Mouse (Mus musculus): ENCODE measurements around the gene Tns3. TPM values are rescaled to one million over a fixed set of nuclear protein-coding genes. Genes with fewer than 3 reads are reported as not detected.

Gene Tns3
- polyA plus RNA-seq, 1 experiment from 2014 or later, result 13.8 TPM

DNA sequence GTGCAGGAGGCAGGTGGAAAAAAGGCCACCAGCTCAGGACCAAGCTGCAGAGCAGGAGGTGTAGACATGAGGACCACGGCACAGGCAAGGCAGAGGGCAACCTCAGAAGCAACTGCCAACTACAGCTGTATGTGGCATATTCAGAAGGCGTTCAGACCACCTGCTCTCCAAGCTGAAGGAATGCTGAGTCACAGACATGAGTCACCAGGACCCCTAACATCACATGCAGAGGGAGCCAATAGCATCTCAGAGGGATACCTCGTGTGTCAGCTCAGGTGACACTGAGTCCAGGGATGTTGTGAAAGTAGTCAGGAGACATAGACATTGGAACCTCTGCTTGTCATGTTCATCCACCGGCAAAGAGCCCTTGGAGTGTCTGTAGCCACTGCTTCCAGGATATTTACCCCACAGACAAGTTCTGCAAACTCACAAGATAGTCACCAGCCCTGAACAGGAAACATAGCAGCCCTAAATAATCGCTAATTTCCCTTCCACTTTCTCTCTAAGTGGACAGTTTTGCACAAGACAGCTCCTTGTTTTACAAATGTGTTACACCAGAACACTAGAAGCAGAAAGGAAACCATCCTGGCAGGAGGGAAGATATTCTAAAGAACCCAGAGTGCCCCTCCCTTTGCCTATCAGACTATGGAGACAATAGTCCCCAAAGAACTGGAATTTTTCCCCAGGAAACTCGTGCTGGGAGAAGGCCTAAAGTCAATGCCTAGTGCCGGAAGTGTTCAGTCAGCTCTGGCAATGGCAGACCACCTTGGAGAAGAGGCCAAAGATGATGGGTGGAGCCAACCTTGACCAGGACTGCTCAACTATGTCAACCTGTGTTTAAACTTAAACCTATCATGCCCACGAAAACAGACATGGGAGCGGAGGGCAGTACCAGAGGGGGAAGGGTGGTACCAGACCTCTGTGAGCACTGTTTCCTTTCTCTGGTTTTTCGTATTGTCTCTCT lies 88.8 kb downstream of the Tns3 start:
- Histone ChIP-seq H3K9me3 (no peaks in the 10 kb centered on the region), H3K36me3 (replicated peaks) (peaks cover 24% of the 10 kb centered on the region), H3K27me3 (ENCODE audit: poor library complexity, severe bottlenecking) (no peaks in the 10 kb centered on the region), H3K4me1 (peaks cover 31% of the 10 kb centered on the region), H3K4me3 (no peak overlapping the region), H3K27ac (0 out of 2 replicates have a peak overlapping the region, but pooled peaks have one; percentile 11)
- 80% methylated on average over 10 of the region's 10 CpGs for WGBS
- no peak for DNase-seq (ENCODE audit: extremely low spot score, low spot score)

DNA sequence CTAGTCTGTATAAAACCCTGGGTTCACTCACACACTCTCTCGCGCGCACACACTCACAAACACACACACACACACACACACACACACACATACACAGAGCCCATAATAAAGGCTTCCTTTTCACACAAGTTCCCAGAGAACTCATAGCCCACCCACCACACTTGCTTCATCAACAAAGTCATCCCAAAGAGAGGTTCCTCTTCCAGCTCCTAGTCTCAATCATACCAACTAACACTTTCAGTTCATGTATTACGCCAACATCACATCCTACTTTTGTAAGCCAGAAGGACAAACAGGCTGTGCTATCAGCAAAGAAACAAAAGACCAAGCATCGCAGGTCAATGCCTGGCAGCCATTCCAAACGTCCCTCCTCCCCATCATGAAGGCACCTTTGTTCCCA lies 89.8 kb downstream of the Tns3 start:
- Histone ChIP-seq H3K27ac (0 out of 2 replicates have a peak overlapping the region, but pooled peaks have one; percentile 11), H3K9me3 (no peaks in the 10 kb centered on the region), H3K36me3 (replicated peaks) (peaks cover 24% of the 10 kb centered on the region), H3K27me3 (ENCODE audit: poor library complexity, severe bottlenecking) (no peaks in the 10 kb centered on the region), H3K4me3 (no peak overlapping the region), H3K4me1 (peaks cover 41% of the 10 kb centered on the region)
- 81% methylated on average over 6 of the region's 6 CpGs for WGBS
- no peak for DNase-seq (ENCODE audit: extremely low spot score, low spot score)

DNA sequence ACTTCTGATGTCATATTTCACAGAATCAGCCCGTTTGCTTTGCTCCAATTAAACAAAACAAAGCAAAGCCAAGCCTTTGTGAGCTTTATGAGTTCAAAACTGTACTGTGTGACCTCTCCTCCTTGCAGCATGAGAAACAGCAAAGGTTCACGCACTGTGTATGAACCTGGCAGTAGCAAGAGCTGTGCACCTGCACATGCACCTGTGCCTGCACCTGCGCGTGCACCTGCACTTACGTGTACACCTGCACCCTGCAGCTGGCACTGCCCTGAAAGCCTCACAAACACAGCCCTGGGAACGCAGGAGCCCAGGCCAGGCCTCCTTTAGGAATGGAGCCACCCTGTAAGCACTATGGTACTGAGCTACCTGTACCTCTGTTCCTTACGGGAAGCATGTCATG lies 91.6 kb downstream of the Tns3 start:
- WGBS, result 93% methylated on average over 7 of the region's 7 CpGs
- H3K36me3 ChIP-seq (replicated peaks), result peaks cover 20% of the 10 kb centered on the region
- H3K9me3 ChIP-seq, result no peaks in the 10 kb centered on the region
- H3K27me3 ChIP-seq (ENCODE audit: poor library complexity, severe bottlenecking), result no peaks in the 10 kb centered on the region
- no peak overlapping the region for H3K4me3 ChIP-seq
- H3K4me1 ChIP-seq, result peaks cover 49% of the 10 kb centered on the region
- peak overlapping the region; percentile 44; the same call in 1 of the 2 replicates for H3K27ac ChIP-seq
- DNase-seq (ENCODE audit: extremely low spot score, low spot score), result no peak

DNA sequence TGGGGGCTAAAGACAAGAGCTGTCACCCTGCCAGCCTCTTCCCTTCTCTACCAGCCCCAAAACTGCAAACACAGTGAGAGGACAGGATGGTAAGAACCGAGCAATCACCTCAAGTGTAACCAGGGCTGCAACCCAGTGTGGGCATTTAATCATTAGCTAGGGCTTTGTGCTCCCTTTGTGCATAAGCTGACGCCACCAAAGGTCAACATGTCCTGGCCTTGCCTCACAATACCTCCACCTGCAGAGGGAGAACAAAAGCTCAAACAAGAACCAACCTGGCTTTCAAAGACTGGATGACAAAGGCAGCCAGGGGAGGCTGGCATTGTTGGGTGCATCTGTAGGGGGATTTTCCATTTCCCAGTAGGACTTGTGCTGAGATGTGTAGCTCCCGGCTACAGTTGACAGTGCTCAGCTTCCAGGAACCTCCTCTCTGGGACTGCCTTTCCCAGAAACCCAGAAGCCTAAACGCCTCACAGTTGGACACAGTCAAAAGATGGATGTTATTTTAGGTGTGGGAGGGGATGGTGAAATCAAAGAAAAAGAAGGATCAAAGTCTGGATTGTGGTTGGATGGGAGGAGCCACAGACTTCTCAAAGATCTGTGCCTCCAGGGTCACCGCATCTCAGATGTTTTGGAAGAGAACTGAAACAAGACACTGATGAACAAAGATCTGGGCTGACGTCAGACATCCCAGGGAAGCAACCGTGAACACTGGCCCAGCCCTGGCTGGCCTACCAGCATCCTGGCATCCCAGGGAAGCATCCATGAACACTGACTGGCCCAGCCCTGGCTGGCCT lies 94.9 kb downstream of the Tns3 start:
- peaks cover 18% of the 10 kb centered on the region for H3K36me3 ChIP-seq (replicated peaks)
- no peak overlapping the region for H3K4me3 ChIP-seq
- peak; percentile 22 for DNase-seq (ENCODE audit: extremely low spot score, low spot score)
- no peaks in the 10 kb centered on the region for H3K27me3 ChIP-seq (ENCODE audit: poor library complexity, severe bottlenecking)
- WGBS, result 10% methylated on average over 7 of the region's 7 CpGs
- peaks cover 5% of the 10 kb centered on the region; the same call in 1 of the 2 replicates for H3K9me3 ChIP-seq
- H3K27ac ChIP-seq, result peak overlapping the region; percentile 69
- peaks cover 26% of the 10 kb centered on the region for H3K4me1 ChIP-seq

DNA sequence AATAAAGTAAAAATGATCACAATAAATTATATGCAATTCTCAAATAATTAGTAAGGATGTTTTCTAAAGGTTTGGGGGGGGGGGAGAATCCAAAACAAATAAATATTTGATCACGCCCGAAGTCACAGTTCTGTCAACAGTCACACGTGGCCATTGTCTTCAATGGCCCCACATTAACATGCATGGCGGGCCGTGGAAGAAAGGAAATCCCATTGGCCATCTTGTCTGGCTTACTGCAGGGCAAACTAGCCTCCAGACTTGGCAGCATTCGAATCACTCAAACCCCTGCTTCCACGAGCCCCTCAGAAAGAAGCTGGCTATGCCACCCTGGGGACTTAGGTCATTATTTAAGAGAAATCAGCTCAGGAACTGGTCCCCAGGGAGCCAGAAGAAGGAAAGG lies 95.5 kb downstream of the Tns3 start:
- H3K27ac ChIP-seq, result peak overlapping the region; percentile 69
- DNase-seq (ENCODE audit: extremely low spot score, low spot score), result no peak
- WGBS, result 40% methylated on average over 7 of the region's 7 CpGs
- peaks cover 28% of the 10 kb centered on the region for H3K4me1 ChIP-seq
- peaks cover 18% of the 10 kb centered on the region for H3K36me3 ChIP-seq (replicated peaks)
- H3K27me3 ChIP-seq (ENCODE audit: poor library complexity, severe bottlenecking), result no peaks in the 10 kb centered on the region
- H3K9me3 ChIP-seq, result peaks cover 5% of the 10 kb centered on the region; the same call in 1 of the 2 replicates
- no peak overlapping the region for H3K4me3 ChIP-seq

DNA sequence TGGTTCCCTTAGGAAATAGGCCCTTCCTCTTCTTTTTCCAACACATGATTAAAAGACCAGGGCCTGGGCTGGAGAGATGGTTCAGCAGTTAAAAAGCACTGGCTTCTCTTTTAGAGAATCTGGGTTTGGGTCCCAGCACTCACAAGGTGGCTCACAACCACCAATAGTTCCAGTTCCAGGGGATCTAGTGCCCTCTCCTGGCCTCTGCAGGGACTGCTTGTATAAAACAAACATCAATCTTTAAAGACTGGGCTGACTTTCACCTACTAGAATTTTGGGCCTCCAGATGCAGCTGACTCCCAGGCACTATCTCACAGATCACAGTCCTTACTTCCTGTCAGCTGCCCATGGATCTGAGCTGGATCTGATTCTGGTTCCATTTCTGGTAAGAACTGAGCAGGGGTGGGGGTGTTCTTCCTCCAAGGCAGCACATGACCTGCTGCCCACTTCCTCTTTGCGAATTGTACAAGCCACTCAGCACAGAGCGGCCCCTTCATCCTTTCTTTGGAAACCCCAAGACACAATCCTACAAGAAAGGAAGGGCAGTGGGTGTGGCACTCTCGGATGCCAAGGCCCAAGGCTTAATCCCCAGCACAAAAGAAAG lies 98.0 kb downstream of the Tns3 start:
- H3K4me3 ChIP-seq, result no peak overlapping the region
- H3K36me3 ChIP-seq (replicated peaks), result peaks cover 13% of the 10 kb centered on the region
- no peak for DNase-seq (ENCODE audit: extremely low spot score, low spot score)
- 71% methylated on average over 3 of the region's 3 CpGs for WGBS
- peaks cover 5% of the 10 kb centered on the region; the same call in 1 of the 2 replicates for H3K9me3 ChIP-seq
- peaks cover 35% of the 10 kb centered on the region for H3K4me1 ChIP-seq
- H3K27ac ChIP-seq, result no peak overlapping the region
- no peaks in the 10 kb centered on the region for H3K27me3 ChIP-seq (ENCODE audit: poor library complexity, severe bottlenecking)

DNA sequence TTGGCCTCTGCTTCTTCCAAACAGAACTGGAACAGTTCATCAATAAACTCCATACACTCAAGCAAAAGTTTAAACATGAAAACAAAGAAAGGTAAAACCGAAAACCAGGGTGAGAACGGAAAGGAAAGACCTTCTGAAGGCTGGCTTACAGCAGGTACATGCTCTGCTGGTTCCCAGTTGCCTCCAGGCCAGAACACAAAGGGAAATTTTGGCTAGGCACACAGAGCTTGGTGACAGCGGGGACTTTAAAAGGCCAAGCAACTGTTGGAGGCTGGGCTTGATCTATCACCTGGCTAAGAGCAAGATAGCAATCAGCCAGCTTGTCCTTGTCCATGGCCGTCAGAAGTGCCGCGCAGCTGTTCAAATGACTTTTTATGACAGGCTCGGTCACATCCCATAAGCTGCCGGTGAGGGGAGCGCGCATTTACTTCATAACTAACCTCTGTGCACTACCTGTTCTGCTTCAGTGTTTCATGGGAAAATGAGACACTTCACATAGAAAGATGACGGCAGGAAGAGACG lies 105.5 kb downstream of the Tns3 start:
- Histone ChIP-seq H3K9me3 (no peaks in the 10 kb centered on the region), H3K4me3 (no peak overlapping the region), H3K36me3 (replicated peaks) (no peaks in the 10 kb centered on the region), H3K4me1 (peaks cover 36% of the 10 kb centered on the region), H3K27me3 (ENCODE audit: poor library complexity, severe bottlenecking) (no peaks in the 10 kb centered on the region), H3K27ac (no peak overlapping the region)
- WGBS, result 92% methylated on average over 12 of the region's 12 CpGs
- DNase-seq (ENCODE audit: extremely low spot score, low spot score), result no peak

DNA sequence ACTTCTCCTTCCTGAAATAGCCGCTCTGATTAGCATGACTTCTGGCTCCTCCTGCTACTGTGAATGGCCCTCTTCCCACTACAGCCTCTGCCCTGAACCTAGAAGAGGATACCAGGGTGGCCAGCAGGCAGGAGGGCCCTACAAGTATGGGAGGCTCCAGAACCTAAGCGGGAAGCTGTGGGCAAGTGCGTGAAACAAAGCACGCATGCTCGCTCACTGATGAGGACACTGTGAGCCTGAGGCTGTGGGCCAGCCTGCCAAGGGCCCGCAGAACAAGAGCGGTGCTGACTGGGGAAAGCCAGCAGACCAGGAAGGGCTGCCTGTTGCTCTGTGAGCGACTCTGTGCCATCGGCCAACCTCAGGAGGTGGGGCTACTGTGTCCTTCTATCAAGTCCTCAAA lies 106.1 kb downstream of the Tns3 start:
- Histone ChIP-seq H3K4me1 (peaks cover 31% of the 10 kb centered on the region), H3K36me3 (replicated peaks) (no peaks in the 10 kb centered on the region), H3K27me3 (ENCODE audit: poor library complexity, severe bottlenecking) (no peaks in the 10 kb centered on the region), H3K4me3 (no peak overlapping the region), H3K9me3 (no peaks in the 10 kb centered on the region), H3K27ac (no peak overlapping the region)
- 81% methylated on average over 9 of the region's 9 CpGs for WGBS
- DNase-seq (ENCODE audit: extremely low spot score, low spot score), result no peak

DNA sequence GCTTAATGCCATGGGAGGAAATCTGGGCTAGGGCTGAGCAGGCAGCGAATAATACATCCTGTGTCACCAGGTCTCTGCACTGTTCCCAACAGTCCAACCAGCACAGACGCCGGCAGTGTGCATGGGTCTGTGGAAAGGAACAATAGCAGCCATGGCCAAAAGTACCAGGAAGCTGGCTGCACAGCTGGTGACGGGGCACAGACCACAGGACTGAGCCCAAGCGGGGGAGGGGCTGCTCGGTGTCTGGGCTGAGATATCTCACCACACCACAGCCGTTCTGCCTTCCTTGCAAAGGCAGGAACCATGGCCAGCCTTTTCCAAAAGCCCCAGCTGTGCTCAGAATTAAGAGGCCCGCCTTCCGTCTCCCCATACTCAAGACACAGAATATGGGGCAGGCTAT lies 107.3 kb downstream of the Tns3 start:
- H3K9me3 ChIP-seq, result no peaks in the 10 kb centered on the region
- no peaks in the 10 kb centered on the region for H3K27me3 ChIP-seq (ENCODE audit: poor library complexity, severe bottlenecking)
- H3K4me3 ChIP-seq, result no peak overlapping the region
- H3K27ac ChIP-seq, result peak overlapping the region; percentile 75
- H3K36me3 ChIP-seq (replicated peaks), result no peaks in the 10 kb centered on the region
- peak; percentile 26 for DNase-seq (ENCODE audit: extremely low spot score, low spot score)
- peaks cover 27% of the 10 kb centered on the region for H3K4me1 ChIP-seq
- 33% methylated on average over 9 of the region's 9 CpGs for WGBS

DNA sequence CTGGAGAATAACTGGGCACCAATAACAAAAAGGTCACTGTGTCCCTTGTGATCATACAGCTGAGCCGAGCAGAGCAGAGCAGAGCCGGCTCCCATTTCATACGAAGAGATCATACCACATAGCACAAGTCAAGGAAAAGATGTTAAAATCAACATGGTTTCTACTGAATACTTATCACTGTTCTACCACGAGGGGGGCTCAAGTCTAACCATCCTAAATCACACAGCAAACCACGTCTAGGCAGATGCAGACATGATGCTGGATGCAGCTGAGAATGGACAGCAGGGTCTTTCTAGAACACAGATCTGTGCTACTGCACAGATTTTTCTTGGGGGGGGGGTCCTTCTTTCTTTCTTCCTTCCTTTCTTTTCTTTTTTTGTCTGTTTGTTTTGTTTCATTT lies 112.6 kb downstream of the Tns3 start:
- no peaks in the 10 kb centered on the region for H3K9me3 ChIP-seq
- DNase-seq (ENCODE audit: extremely low spot score, low spot score), result no peak
- H3K4me1 ChIP-seq, result peaks cover 8% of the 10 kb centered on the region
- H3K36me3 ChIP-seq (replicated peaks), result peaks cover 19% of the 10 kb centered on the region
- no peak overlapping the region for H3K27ac ChIP-seq
- H3K4me3 ChIP-seq, result no peak overlapping the region
- 87% methylated on average over 5 of the region's 5 CpGs for WGBS
- no peaks in the 10 kb centered on the region for H3K27me3 ChIP-seq (ENCODE audit: poor library complexity, severe bottlenecking)

DNA sequence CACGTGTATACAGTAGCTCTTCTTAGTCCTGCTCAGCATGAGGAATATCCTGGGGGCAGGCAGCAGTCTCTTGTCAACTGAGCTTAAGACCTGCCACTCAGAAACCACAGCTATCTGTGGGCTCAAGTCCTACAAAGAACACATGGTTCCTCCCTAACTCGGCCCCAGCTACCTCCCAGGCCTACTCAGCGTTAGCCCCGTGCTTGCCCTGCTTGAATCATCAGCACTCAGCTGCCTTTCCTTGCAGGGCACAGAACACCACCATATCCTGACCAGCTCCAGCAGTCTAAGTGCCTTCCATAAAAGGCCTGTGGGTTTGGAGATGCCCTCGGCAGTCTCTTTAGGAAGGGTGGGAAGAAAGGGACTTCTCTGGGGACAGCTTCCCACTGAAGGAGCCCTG lies 116.7 kb downstream of the Tns3 start:
- Histone ChIP-seq H3K36me3 (replicated peaks) (peaks cover 41% of the 10 kb centered on the region), H3K27me3 (ENCODE audit: poor library complexity, severe bottlenecking) (no peaks in the 10 kb centered on the region), H3K27ac (no peak overlapping the region), H3K4me1 (no peaks in the 10 kb centered on the region), H3K4me3 (no peak overlapping the region), H3K9me3 (no peaks in the 10 kb centered on the region)
- WGBS, result 78% methylated on average over 5 of the region's 5 CpGs
- no peak for DNase-seq (ENCODE audit: extremely low spot score, low spot score)

DNA sequence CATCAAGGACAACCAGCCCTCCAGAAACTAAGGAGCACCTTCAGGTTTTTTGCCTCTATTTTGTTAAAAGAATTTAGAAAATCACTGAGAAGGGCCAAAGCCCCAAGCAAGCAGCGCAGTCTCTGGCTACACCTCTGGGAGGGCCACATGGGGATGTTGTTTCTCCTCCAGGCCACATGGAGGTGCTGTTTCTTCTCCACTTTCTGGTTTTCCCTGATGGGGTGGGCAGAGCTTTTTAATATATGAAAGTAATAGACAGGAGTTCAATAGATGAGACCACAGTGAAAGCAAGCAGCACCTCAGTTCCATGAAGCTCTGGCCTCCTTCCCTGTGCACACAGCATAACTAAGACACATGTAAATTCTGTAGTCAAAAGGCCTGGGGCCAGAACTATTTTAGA lies 118.5 kb downstream of the Tns3 start:
- 94% methylated on average over 1 of the region's 1 CpGs for WGBS
- H3K27ac ChIP-seq, result no peak overlapping the region
- H3K9me3 ChIP-seq, result no peaks in the 10 kb centered on the region
- no peak overlapping the region for H3K4me3 ChIP-seq
- H3K4me1 ChIP-seq, result peaks cover 7% of the 10 kb centered on the region; the same call in 1 of the 2 replicates
- no peaks in the 10 kb centered on the region for H3K27me3 ChIP-seq (ENCODE audit: poor library complexity, severe bottlenecking)
- H3K36me3 ChIP-seq (replicated peaks), result peaks cover 41% of the 10 kb centered on the region
- no peak for DNase-seq (ENCODE audit: extremely low spot score, low spot score)
